Mouse (Mus musculus): ENCODE measurements around the gene Plac9a.
"Not testable (repeated sequence)": the region's sequence is repeated elsewhere in the genome, so short reads cannot be mapped to it uniquely, and the experiment has no call there.

Gene Plac9a

GRCm38 (mm10) chr14:25903000-25903399 lies at the start of gene Plac9a:
Gene Plac9a, minus strand, starts transcription at chr14:25903100.
- DNase-seq, result not testable (repeated sequence)

GRCm38 (mm10) chr14:25938004-25938403 lies 35.1 kb upstream of the Plac9a start, which contains the start of gene Cphx1:
Gene Cphx1, plus strand, starts transcription at chr14:25938304.
- not testable (repeated sequence) for DNase-seq

GRCm38 (mm10) chr14:25936867-25937630 lies 34.1 kb upstream of the Plac9a start:
- DNase-seq, result not testable (repeated sequence)

GRCm38 (mm10) chr14:25927562-25927881 lies 24.6 kb upstream of the Plac9a start, which contains the start of gene Tmem254a:
Gene Tmem254a, minus strand, starts transcription at chr14:25927672.
- not testable (repeated sequence) for DNase-seq

GRCm38 (mm10) chr14:25926814-25927561 lies 24.1 kb upstream of the Plac9a start:
- DNase-seq, result not testable (repeated sequence)

- not testable (repeated sequence) for DNase-seq
These were observed 15.7 kb upstream of the Plac9a start for GRCm38 (mm10) chr14:25918427-25919170.

GRCm38 (mm10) chr14:25908976-25909375 lies 6.1 kb upstream of the Plac9a start:
- DNase-seq, result not testable (repeated sequence)

GRCm38 (mm10) chr14:25907272-25907671 lies 4.4 kb upstream of the Plac9a start:
- not testable (repeated sequence) for DNase-seq

- not testable (repeated sequence) for DNase-seq
These were observed 2.3 kb upstream of the Plac9a start for GRCm38 (mm10) chr14:25905243-25905642.

GRCm38 (mm10) chr14:25895686-25896085 lies 7.2 kb downstream of the Plac9a start:
- not testable (repeated sequence) for DNase-seq

- DNase-seq, result not testable (repeated sequence)
These were observed 8.3 kb downstream of the Plac9a start for GRCm38 (mm10) chr14:25894566-25894965.

GRCm38 (mm10) chr14:25885886-25886285 lies 17.0 kb downstream of the Plac9a start:
- not testable (repeated sequence) for DNase-seq

GRCm38 (mm10) chr14:25881769-25882168 lies 21.1 kb downstream of the Plac9a start:
- not testable (repeated sequence) for DNase-seq

- DNase-seq, result not testable (repeated sequence)
These were observed 26.3 kb downstream of the Plac9a start for GRCm38 (mm10) chr14:25876640-25877039.

- DNase-seq, result no peak
These were observed 30.2 kb downstream of the Plac9a start for GRCm38 (mm10) chr14:25872461-25873415.

- DNase-seq, result no peak
These were observed 33.6 kb downstream of the Plac9a start for GRCm38 (mm10) chr14:25869135-25869878.

- DNase-seq, result no peak
These were observed 34.2 kb downstream of the Plac9a start for GRCm38 (mm10) chr14:25868706-25869105.

GRCm38 (mm10) chr14:25867834-25868233 lies 35.1 kb downstream of the Plac9a start:
- DNase-seq, result no peak

- DNase-seq, result no peak
These were observed 36.1 kb downstream of the Plac9a start for GRCm38 (mm10) chr14:25866832-25867231.

GRCm38 (mm10) chr14:25866384-25866783 lies 36.5 kb downstream of the Plac9a start:
- no peak for DNase-seq

GRCm38 (mm10) chr14:25865251-25865650 lies 37.6 kb downstream of the Plac9a start:
- no peak for DNase-seq
